Mouse (Mus musculus): ENCODE results near the gene Atp5s.

The Atp5s gene

GRCm38 (mm10) chr12:69732221-69732620 lies 7.5 kb downstream of the Atp5s start:
- in situ Hi-C loops (cut with MseI, MboI), result no loop called here

- in situ Hi-C loops (cut with MseI, MboI), result no loop called here
Observed at GRCm38 (mm10) chr12:69733518-69733917, 8.8 kb downstream of the Atp5s start.

DNA sequence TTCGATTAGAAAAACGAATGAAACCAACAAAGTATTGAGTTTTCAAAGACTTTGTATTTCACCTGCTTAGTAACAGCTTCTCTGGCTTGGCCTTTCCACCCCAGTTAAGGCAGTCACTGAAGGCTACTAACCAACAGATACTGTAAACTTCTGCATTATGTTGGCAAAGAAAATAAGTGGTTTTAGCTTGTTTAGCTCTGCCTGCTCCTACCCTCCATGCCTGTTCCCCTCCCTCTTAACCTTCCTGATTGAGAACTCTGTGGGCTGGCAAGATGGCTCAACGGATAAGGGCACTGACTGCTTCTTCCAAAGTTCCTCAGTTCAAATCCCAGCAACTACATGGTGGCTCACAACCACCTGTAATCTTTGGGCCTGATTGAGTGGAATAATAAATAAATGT lies 9.2 kb downstream of the Atp5s start:
- in situ Hi-C loops (cut with MseI, MboI), result no loop called here

GRCm38 (mm10) chr12:69741965-69742364 lies 17.2 kb downstream of the Atp5s start:
- in situ Hi-C loops (cut with MseI, MboI), result no loop called here

- in situ Hi-C loops (cut with MseI, MboI), result no loop called here
Observed at GRCm38 (mm10) chr12:69744138-69744537, 19.4 kb downstream of the Atp5s start.

GRCm38 (mm10) chr12:69751864-69752341 lies 27.2 kb downstream of the Atp5s start:
- in situ Hi-C loops (cut with MseI, MboI), result loop anchor here in 1 of 2 experiments (10.0 kb wide), 1 partner anchor 143 kb away; the partner anchor contains the start of genes Atl1 and Map4k5

DNA sequence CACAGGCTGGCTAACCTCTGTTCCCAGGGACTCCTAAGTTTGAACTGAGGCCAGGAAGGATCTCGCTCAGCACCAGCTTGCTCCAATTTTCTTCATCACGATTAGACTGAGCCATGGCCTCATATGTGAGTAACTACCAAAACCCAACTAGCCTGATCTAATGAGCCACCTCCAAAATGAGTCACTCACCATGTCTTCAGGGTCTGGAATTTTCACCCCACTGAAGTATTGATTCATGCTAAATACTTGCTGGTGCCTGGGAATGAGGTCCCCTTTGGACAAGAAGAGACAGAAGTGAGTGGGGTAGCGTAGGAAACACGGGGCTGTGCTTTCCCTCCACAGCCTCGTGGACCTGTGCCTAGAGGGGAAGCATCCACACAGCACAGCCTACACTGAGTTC lies 29.2 kb downstream of the Atp5s start:
- in situ Hi-C loops (cut with MseI, MboI), result loop anchor here in 1 of 2 experiments (10.0 kb wide), 1 partner anchor 141 kb away; the partner anchor contains the start of genes Atl1 and Map4k5

GRCm38 (mm10) chr12:69756015-69756414 lies 31.3 kb downstream of the Atp5s start:
- in situ Hi-C loops (cut with MseI, MboI), result loop anchor here (5.0 to 10.0 kb wide), 2 partner anchors 136 to 139 kb away; partner anchors contain the start of genes Atl1 (in 2 of the 2) and Map4k5 (in 2 of the 2)

DNA sequence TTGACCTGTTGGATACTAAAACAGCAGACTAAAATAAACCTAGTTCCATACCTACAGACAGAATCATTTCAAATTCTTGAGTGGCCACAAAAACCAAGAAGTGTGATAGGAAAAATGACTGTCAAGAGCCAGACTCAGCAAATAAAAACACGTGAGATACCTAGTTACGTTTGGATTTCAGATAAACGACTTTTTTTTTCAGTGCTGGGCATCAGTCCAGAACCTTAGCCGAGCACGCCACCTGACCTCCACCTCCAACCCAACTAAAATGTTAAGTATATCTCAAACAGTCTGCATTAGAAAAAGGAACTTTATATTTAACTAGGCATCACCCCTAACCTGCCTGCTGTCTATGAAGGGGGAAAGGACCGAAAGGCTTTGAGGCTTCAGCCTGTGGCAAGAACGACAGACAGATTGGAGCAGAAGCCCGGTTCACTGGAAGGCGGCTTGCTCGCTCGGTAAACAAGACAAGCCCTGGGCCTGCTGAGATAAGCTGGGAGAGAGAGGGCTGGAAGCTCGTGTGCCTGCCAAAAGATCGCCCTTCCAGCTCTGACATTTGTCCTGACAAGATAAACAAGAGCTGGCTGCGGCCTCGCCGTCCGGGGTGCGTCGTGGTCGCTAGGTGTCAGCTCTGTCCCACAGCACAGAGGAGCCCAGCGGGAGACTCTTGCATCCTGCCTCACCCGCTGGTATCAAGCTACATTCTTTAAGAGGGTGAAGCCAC lies 32.8 kb downstream of the Atp5s start:
- in situ Hi-C loops (cut with MseI, MboI), result loop anchor here (5.0 to 10.0 kb wide), 2 partner anchors 135 to 137 kb away; partner anchors contain the start of genes Atl1 (in 2 of the 2) and Map4k5 (in 2 of the 2)

GRCm38 (mm10) chr12:69758221-69759185 lies 33.8 kb downstream of the Atp5s start:
- in situ Hi-C loops (cut with MseI, MboI), result loop anchor here (5.0 to 10.0 kb wide), 2 partner anchors 134 to 136 kb away; partner anchors contain the start of genes Atl1 (in 2 of the 2) and Map4k5 (in 2 of the 2)

DNA sequence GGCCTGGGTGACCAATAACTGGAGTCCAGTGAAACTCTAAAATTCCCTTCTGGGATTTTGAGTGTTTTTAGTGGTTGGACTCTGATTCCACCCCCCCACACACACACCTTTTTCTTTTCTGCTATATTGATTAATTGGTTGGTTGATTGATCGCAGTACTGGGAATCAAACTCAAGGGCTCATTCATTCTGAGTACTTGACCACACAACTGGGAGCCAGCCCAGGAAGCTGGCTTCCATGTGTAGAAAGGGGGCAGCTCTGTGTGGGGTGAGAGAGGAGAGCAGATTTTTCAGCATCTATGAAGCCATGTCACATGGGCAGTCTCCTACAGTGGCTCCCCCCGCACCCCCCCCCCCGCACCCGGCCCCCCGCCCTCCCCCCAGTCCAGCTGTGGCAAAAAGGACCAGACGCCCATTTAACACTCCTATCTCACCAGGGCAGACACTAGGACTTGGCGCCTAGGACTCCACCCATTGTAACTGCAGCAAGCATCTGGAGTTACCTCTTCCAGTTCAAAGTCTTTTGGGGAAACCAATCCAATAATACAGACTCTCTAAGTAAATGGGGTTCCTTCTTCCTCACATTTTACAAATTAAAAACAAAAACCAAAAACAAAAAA lies 34.6 kb downstream of the Atp5s start:
- in situ Hi-C loops (cut with MseI, MboI), result loop anchor here (5.0 to 10.0 kb wide), 2 partner anchors 133 to 135 kb away; partner anchors contain the start of genes Atl1 (in 2 of the 2) and Map4k5 (in 2 of the 2)

DNA sequence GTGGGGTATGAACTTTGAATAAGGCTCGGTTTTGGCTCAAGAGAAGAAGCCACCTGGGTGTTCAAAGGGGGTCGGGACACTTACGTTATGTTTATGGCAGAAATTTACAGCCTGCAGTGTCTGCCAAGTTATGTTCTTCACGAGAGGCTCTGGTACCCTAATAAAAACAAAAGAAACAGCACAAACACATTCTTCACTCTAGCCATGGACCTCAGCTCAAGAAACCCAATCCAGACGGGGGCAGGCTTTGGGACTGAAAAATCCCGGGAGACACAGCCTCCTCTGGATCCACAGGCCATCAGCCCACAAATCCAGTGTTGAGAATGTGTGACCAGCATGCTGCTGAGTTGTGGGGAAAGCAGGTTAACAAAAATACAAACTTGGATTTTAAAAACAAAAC lies 35.3 kb downstream of the Atp5s start:
- in situ Hi-C loops (cut with MseI, MboI), result no loop called here

DNA sequence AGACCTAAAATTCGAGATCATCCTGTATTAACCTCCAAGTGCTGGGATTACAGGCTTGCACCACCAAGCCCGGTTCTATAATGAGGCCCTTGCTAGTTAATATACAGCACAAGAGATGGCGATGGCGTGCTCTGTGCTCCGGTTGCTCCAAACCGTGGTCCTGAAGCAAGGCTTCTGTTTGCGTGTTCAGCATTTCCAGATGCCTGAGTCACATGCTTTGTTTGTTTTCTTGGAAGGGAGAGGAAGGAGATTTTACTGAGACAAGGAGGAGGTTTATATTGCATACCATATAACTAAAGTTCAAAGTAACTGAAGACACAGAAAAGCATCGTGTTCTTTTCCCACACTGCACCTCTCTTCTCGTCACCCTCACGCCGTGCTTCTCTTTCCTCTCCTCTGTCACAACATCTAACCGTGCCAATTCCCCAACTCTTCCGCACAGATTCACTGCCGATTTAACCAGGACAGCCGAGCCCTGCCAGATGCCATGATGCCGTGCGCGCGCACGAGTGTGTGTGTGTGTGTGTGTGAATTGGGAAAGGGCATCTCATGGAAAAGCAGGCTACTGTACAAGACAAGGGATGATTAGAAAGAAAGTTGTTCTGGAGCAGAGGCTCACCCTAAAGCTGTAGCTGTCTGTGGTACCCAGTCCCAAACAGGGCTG lies 36.1 kb downstream of the Atp5s start:
- in situ Hi-C loops (cut with MseI, MboI), result no loop called here

DNA sequence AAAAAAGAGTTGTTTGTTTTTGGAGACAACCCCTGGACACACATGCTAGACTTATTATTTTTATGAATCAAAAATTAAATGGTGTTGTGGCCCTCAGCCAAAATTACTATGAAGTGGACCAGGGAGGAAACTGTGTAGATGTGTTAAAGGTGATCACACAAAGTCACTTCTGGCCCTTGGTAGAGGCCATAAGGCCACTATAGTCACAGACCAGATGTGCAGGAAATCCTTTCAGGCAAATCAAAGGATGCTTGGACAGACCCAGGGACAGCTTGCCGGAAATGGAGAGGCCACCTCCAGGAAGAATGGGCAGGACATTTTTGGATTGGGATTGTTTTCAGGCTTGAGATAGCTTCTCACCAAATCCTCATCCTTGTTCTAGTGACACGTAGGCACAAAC lies 36.9 kb downstream of the Atp5s start:
- in situ Hi-C loops (cut with MseI, MboI), result no loop called here

GRCm38 (mm10) chr12:69765543-69765942 lies 40.8 kb downstream of the Atp5s start:
- in situ Hi-C loops (cut with MseI, MboI), result no loop called here

DNA sequence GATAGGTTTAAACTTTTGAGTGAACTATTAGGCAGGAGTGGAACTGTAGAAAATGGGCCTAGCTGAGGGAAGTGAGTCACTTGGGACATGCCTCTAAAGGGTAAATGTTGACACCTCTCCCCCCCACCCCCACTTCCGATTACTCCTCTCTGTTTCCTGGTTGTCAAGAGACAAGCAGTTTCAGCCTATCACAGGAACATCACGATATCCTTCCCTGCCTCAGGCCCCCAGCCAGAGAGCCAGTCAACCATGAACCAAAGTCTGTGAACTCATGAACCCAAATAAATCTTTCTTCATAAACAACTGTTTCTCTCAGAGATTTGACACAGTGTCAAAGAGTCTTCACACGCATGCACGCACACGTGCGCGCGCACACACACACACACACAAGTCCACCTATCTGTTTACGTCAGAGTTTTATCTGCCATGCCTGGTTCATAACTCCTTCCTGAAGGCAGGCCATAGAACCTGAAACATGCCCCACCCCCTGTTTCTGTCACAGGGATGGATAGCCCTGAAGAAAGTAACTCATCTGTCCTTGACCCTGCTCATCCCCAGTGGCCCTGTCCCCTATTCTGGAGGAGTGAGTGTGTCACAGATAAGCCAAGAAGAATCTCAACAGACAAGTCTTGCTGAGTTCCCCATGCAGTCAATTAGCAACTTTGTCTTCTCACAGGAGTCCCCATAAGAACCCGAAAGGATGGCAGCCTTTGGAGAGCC lies 41.6 kb downstream of the Atp5s start:
- in situ Hi-C loops (cut with MseI, MboI), result no loop called here

- in situ Hi-C loops (cut with MseI, MboI), result no loop called here
Observed at GRCm38 (mm10) chr12:69767476-69768258, 42.9 kb downstream of the Atp5s start.

DNA sequence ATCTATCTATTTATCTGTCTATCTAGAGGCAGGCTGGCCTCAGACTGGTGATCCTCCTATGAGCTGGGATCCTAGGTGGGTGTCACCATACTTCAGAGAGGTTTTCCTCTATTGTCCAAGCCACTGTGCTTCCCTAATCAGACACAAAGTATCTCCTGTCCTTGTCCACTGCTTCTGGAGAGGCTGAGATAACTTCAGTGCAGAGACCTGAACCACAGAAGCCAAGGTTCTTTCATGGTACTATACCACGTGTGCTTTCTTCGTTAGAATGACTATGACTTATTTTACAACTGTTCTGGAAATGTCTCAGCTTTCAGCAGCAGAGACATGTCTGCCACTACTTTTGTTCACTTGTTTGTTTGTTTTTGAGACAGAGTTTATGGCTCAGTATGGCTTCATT lies 44.1 kb downstream of the Atp5s start:
- in situ Hi-C loops (cut with MseI, MboI), result no loop called here

DNA sequence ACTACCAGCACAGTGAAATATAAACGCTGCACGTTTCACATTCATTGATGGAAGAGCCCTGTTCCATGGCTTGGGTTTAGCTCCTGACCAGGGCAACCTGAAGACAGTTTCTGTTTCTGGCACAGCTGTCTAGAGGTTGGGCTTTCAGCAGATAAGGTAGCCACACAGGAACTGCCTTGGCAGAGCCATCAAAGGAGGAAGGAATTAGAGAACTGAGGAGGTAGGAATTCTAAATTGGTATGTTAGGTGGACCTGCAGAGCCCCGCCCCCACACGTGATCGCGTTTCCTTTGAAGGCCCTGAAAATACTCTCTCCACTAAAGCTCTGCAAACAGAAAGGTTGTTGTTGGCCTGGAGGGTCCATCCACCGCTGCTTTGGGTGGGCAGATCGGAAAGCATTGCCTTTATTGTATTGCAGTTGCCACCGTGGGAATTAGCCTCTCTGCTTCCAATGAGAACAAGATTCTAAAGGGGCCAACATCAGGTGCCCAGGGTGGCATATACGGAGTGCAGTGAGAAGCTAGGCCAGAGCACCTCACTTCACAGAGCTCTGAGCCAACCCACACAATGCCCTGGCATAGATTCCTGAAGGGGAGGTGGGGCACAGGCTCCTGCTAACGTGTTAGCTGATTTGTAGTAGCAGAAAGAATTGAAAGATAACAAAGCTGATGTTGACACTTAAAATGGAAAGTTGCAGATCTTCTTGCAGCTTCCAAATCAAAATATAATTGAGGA lies 52.0 kb downstream of the Atp5s start:
- in situ Hi-C loops (cut with MseI, MboI), result no loop called here
